Mouse (Mus musculus) frontal cortex, postnatal 25 days (tissue): Measurements from ENCODE around the gene Dnajc6.

ENCODE experiments used
- DNase-seq, 2 experiments: peaks; one replicate each; pipeline ENCODE4 v3.0.0; 2022; ENCODE audit warnings: low spot score in 2 of 2

Dnajc6 gene

DNA sequence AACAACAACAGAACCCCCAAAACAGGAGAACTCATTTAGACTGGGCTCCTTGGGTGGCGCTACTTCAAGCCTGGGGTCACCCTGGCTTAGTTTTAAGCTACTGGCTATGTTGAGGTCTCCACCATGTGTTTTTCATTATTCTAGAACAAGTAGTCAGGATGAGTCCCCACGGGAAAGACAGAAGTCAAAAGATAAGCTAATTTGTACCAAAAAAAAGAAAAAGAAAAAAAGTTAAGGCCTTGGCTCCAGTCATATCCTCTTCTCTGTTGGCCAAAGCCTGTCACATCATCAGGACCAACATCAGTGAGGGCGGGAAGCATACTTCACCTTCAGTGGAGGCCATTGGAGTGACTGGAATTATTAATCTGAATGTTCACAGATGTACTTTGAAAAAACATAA is 188.4 kb downstream of the Dnajc6 start:
- DNase-seq, result no peak

DNA sequence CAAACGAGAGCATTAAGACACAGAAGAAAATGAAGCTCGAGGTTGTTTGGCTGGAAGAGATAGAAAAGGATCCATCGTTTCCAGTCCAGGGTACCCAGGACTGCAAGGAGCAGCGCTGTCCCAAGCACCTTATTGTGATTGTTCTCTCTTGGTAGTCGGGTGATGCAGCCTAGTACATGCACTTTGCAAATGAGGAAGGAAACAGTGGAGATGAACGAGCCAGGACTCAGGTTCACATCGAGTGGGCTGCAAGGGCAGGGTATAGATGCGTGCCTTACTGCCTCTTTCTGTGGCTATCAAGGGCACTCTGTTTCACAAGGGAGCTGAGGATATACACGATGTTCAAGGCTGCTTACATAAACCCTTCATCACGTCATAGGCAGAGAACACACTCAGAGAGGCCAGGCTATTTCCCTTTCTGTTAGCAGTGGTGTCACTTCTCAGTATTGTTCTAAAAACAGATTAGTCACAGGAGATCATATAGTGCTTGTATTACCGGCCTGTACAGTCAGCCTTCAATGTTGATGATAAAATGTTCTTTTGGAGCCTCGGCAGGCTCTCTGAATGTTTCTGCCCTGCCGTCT is 189.9 kb downstream of the Dnajc6 start:
- DNase-seq, result no peak

DNA sequence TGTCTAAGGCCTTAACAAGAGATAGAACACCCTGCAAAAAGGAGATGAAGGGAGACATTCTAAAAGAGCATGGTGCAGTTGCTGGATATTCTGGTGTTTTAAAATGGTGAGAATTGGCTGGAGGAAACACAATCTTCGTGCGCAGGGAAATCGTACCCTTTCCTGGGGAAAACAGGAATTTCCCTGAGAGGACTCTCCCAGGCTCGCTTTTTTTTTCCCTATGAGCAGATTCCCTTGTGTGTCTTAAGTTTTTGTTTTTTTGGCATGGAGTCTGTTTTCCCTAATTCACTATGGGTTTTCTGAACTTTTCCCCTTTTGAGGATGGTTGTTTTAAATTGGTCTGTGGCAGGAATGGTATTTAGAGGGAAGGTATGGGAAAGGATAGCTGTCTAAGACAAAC is 192.8 kb downstream of the Dnajc6 start:
- DNase-seq, result no peak

DNA sequence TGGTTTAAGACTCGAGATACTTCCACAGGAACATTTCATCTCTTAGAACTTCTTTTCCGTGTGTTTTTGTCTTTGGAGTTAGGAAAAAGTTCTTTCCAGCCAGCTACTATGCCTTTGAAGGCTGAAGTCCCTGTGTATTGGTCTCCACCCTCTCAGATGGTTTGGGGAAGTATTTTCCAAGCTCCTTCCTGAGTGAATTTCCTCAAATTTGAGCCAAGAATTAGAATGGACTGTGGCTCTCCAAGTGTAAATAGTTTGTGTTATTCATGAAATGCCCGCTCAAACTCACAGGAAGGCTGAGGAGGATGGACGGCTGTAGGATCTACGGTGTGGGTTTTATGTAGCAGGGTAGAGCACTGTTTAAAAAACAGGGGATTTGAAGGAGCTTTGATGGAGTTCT is 193.2 kb downstream of the Dnajc6 start:
- DNase-seq, result no peak
